Mouse (Mus musculus) left cerebral cortex, adult 9 months (tissue): ENCODE measurements around the gene Ager.

Experiments used
- DNase-seq, 2 experiments: peaks; one replicate each; pipeline ENCODE4 v3.0.0; 2022; ENCODE audit warnings: low spot score in 2 of 2

The Ager gene

GRCm38 (mm10) chr17:34597566-34598095, at the start of gene Ager:
Ager (plus strand) TSS chr17:34597862.
- DNase-seq: no peak

GRCm38 (mm10) chr17:34549156-34549555, 48.5 kb upstream of the Ager start:
- no peak for DNase-seq

GRCm38 (mm10) chr17:34549843-34550242, 47.8 kb upstream of the Ager start:
- DNase-seq: no peak

- DNase-seq: peak in 1 of 2 experiments; percentile 70
These were observed 42.2 kb upstream of the Ager start for GRCm38 (mm10) chr17:34555483-34555882.

- DNase-seq: no peak
These were observed 41.3 kb upstream of the Ager start for GRCm38 (mm10) chr17:34556406-34556805.

- no peak for DNase-seq
These were observed 40.3 kb upstream of the Ager start for GRCm38 (mm10) chr17:34557411-34557810.

- DNase-seq: no peak
These were observed 38.5 kb upstream of the Ager start for GRCm38 (mm10) chr17:34559116-34559515.

GRCm38 (mm10) chr17:34559895-34560294, 37.8 kb upstream of the Ager start:
- no peak for DNase-seq

GRCm38 (mm10) chr17:34560438-34560837, 37.2 kb upstream of the Ager start:
- DNase-seq: no peak

GRCm38 (mm10) chr17:34561200-34561599, 36.5 kb upstream of the Ager start:
- no peak for DNase-seq

- no peak for DNase-seq
These were observed 35.1 kb upstream of the Ager start for GRCm38 (mm10) chr17:34562595-34562994.

GRCm38 (mm10) chr17:34563354-34563753, 34.3 kb upstream of the Ager start:
- DNase-seq: no peak

GRCm38 (mm10) chr17:34564003-34564421, 33.6 kb upstream of the Ager start, which contains the start of gene Notch4:
Notch4 (plus strand) TSS chr17:34564268.
- DNase-seq: no peak

- DNase-seq: no peak
These were observed 32.9 kb upstream of the Ager start for GRCm38 (mm10) chr17:34564796-34565195.

- no peak for DNase-seq
These were observed 30.4 kb upstream of the Ager start for GRCm38 (mm10) chr17:34567311-34567710.

- no peak for DNase-seq
These were observed 29.2 kb upstream of the Ager start for GRCm38 (mm10) chr17:34568421-34568820.

GRCm38 (mm10) chr17:34569919-34570318, 27.7 kb upstream of the Ager start:
- DNase-seq: no peak

GRCm38 (mm10) chr17:34571875-34572274, 25.8 kb upstream of the Ager start:
- no peak for DNase-seq

GRCm38 (mm10) chr17:34572361-34572760, 25.3 kb upstream of the Ager start:
- no peak for DNase-seq

- DNase-seq: no peak
These were observed 21.1 kb upstream of the Ager start for GRCm38 (mm10) chr17:34576577-34576976.

GRCm38 (mm10) chr17:34578070-34578469, 19.6 kb upstream of the Ager start:
- DNase-seq: no peak

GRCm38 (mm10) chr17:34582528-34582927, 15.1 kb upstream of the Ager start:
- no peak for DNase-seq

- DNase-seq: no peak
These were observed 14.3 kb upstream of the Ager start for GRCm38 (mm10) chr17:34583397-34583796.

- DNase-seq: no peak
These were observed 13.8 kb upstream of the Ager start for GRCm38 (mm10) chr17:34583819-34584218.
